Comparison of ENCODE assay signal across 10 mouse cellular contexts in genomic region chr5:115181248-115181940, GRCm38 (mm10). TPM values are rescaled to one million over a fixed set of nuclear protein-coding genes. Genes with fewer than 3 reads are reported as not detected.
DNase-seq lines count a peak whose midpoint lies in the region; TF ChIP-seq lines count a peak whose summit lies in the region.
"Had no signal": no experiment of that assay in that cellular context is flagged by ENCODE, and none has a peak within 500 bp of the region (broad histone marks: within the 10 kb centered on the region; RNA-seq: fewer than 3 reads in every experiment).

No protein-coding gene starts in this region.

- no peak overlapping the region for H3K4me3 ChIP-seq in gastrocnemius, adult 2 months
- H3K4me3 ChIP-seq: embryonic facial prominence, embryonic 12.5 days; megakaryocyte, embryonic 14.5 days had no signal

- TF ChIP-seq CTCF in gastrocnemius, adult 2 months (IDR thresholded peaks at IDR 0.05): no peak

- DNase-seq in gastrocnemius, adult 2 months: peak; percentile 50
- DNase-seq in gastrocnemius, postnatal 25 days: no peak
- peak; percentile 35 for DNase-seq in T-cell, adult 2 months (ENCODE audit: low spot score)
- peak; percentile 64 for DNase-seq in heart, postnatal 4 days
- DNase-seq in lung, postnatal 14 days: peak; percentile 50
- DNase-seq in left cerebral cortex, postnatal 14 days (ENCODE audit: low spot score in 2 of 2): no peak
- DNase-seq in urinary bladder, adult 18-20 months (ENCODE audit: low spot score in 2 of 2): no peak
- DNase-seq in gastrocnemius, postnatal 10 days: no peak

- peak overlapping the region; percentile 67; the same call in 1 of the 2 replicates for H3K27ac ChIP-seq in gastrocnemius, adult 2 months
- H3K27ac ChIP-seq: embryonic facial prominence, embryonic 12.5 days had no signal

- intact Hi-C loops in gastrocnemius, adult 2 months (cut with DNase I): no loop called here
- intact Hi-C loops in left cerebral cortex, postnatal 14 days (cut with DNase I): no loop called here

RNA-seq across cellular contexts. Expression of gene Cabp1, which starts 12.8 kb away (rescaled TPM):
- total RNA-seq in gastrocnemius, adult 2 months (2021): 1 to 10 TPM in 1 of 2 experiments, under 1 TPM in 1; 0.79 to 1.5 TPM
- 1 to 10 TPM; 1.6 TPM for total RNA-seq in gastrocnemius, postnatal 25 days (2021)
- 1 to 10 TPM; 5.5 to 6.6 TPM for total RNA-seq in heart, postnatal 4 days (2021)
- 100 to 1,000 TPM; 179 to 209 TPM for total RNA-seq in left cerebral cortex, postnatal 14 days (2021)
- total RNA-seq in gastrocnemius, postnatal 10 days (2021): 1 to 10 TPM; 2.1 to 4.5 TPM

RNA-seq across cellular contexts. Expression of gene Mlec, which starts 23.4 kb away (rescaled TPM):
- 100 to 1,000 TPM; 138 to 200 TPM for total RNA-seq in gastrocnemius, adult 2 months (2021)
- total RNA-seq in gastrocnemius, postnatal 25 days (2021): 100 to 1,000 TPM; 156 to 196 TPM
- total RNA-seq in heart, postnatal 4 days (2021): 100 to 1,000 TPM; 104 to 111 TPM
- total RNA-seq in left cerebral cortex, postnatal 14 days (2021): 10 to 100 TPM; 67.9 to 77.9 TPM
- 100 to 1,000 TPM; 231 to 235 TPM for total RNA-seq in gastrocnemius, postnatal 10 days (2021)

RNA-seq across cellular contexts. Expression of gene Unc119b, which starts 46.6 kb away (rescaled TPM):
- total RNA-seq in gastrocnemius, adult 2 months (2021): 10 to 100 TPM; 11.8 to 15.7 TPM
- total RNA-seq in gastrocnemius, postnatal 25 days (2021): 10 to 100 TPM; 10.2 to 12.9 TPM
- 10 to 100 TPM; 21.7 to 25.9 TPM for total RNA-seq in heart, postnatal 4 days (2021)
- total RNA-seq in left cerebral cortex, postnatal 14 days (2021): 10 to 100 TPM; 23.4 to 28.1 TPM
- total RNA-seq in gastrocnemius, postnatal 10 days (2021): 10 to 100 TPM; 13.4 to 18.5 TPM

RNA-seq across cellular contexts. Expression of gene Pop5, which starts 54.2 kb away (rescaled TPM):
- 10 to 100 TPM; 27.8 to 51.7 TPM for total RNA-seq in gastrocnemius, adult 2 months (2021)
- total RNA-seq in gastrocnemius, postnatal 25 days (2021): 10 to 100 TPM; 29.2 to 30.7 TPM
- 10 to 100 TPM; 21.1 to 26.1 TPM for total RNA-seq in heart, postnatal 4 days (2021)
- total RNA-seq in left cerebral cortex, postnatal 14 days (2021): 10 to 100 TPM; 59.5 to 75.8 TPM
- 10 to 100 TPM; 17.7 to 26.2 TPM for total RNA-seq in gastrocnemius, postnatal 10 days (2021)

Comparison
In these comparisons a context has a peak if more than half of its experiments do, and no peak if none do; other contexts are left out.
1. DNase-seq: peak in gastrocnemius, adult 2 months (single experiment), T-cell, adult 2 months (single experiment), heart, postnatal 4 days (single experiment) and lung, postnatal 14 days (single experiment); none in gastrocnemius, postnatal 25 days (single experiment), left cerebral cortex, postnatal 14 days (0 of 2), urinary bladder, adult 18-20 months (0 of 2) and gastrocnemius, postnatal 10 days (single experiment).
2. RNA of gene Cabp1, which starts 12.8 kb away (total RNA-seq): 179 to 209 TPM in left cerebral cortex, postnatal 14 days; 5.5 to 6.6 TPM in heart, postnatal 4 days, 2.1 to 4.5 TPM in gastrocnemius, postnatal 10 days, 1.6 TPM in gastrocnemius, postnatal 25 days and 0.79 to 1.5 TPM in gastrocnemius, adult 2 months; every median in the first group is over 10 times any median in the second.